Mouse (Mus musculus) forebrain, postnatal 0 days (tissue): ENCODE data around the gene Nfat5. TPM values are rescaled to one million over a fixed set of nuclear protein-coding genes. Genes with fewer than 3 reads are reported as not detected.

Source experiments
- ATAC-seq: fragments of 200-750 bp; cut with Nextera tagmentation; 2 replicates; pipeline ENCODE4 v1.8.0; 2017; ENCODE audit warnings: mild to moderate bottlenecking, moderate library complexity
- DNase-seq: peaks from one replicate; pipeline ENCODE4 v3.0.0-alpha.2; 2015
- H3K27ac ChIP-seq: fragments of 300-500 bp; sonication (generic); 2 replicates; pipeline ENCODE4 v1.5.1; 2014; ENCODE audit warnings: low read depth, mild to moderate bottlenecking, antibody characterized with exemption, low read length, moderate library complexity, mixed read lengths
- H3K27me3 ChIP-seq: fragments of 300-500 bp; sonication (generic); 2 replicates; pipeline ENCODE4 v1.6.1; 2014; ENCODE audit warnings: mild to moderate bottlenecking, low read length, mixed read lengths; ENCODE audit not compliant: insufficient read depth
- H3K36me3 ChIP-seq: fragments of 300-500 bp; sonication (generic); 2 replicates; pipeline ENCODE4 v1.6.1; 2014; ENCODE audit warnings: mild to moderate bottlenecking, moderate library complexity; ENCODE audit not compliant: insufficient read depth
- H3K4me1 ChIP-seq: fragments of 300-500 bp; sonication (generic); 2 replicates; pipeline ENCODE4 v1.6.1; 2014; ENCODE audit warnings: antibody characterized with exemption; ENCODE audit not compliant: insufficient read depth
- H3K4me2 ChIP-seq: fragments of 300-500 bp; sonication (generic); 2 replicates; pipeline ENCODE4 v1.6.1; 2014; ENCODE audit warnings: low read depth, mild to moderate bottlenecking, moderate library complexity
- H3K4me3 ChIP-seq: fragments of 300-500 bp; sonication (generic); 2 replicates; pipeline ENCODE4 v1.5.1; 2014; ENCODE audit warnings: low read depth, low read length, mixed read lengths
- H3K9ac ChIP-seq: fragments of 300-500 bp; sonication (generic); 2 replicates; pipeline ENCODE4 v1.6.1; 2014; ENCODE audit warnings: mild to moderate bottlenecking
- H3K9me3 ChIP-seq: fragments of 300-500 bp; sonication (generic); 2 replicates; pipeline ENCODE4 v1.6.1; 2016; ENCODE audit warnings: low read length
- CTCF ChIP-seq: sonication (generic); IDR thresholded peaks from 2 replicates; pipeline ENCODE4 v1.5.1; 2016; ENCODE audit warnings: antibody characterized with exemption, control low read depth, low read depth
- WGBS: fragments of 180-500 bp; shearing (Covaris S2); extraction: QIAGEN DNeasy Blood & Tissue Kit; methylation state at CpG from one replicate; pipeline ENCODE4 v1.1.7; 2014; 5-methylcytosine and 5-hydroxymethylcytosine counted together
- polyA plus RNA-seq: library from polyadenylated mRNA; unstranded; fragments of >200 nt; fragmentation: Nextera tagmentation; extraction: Ambion mirVana; gene quantifications from 2 replicates; pipeline ENCODE4 v1.2.1, GENCODE M21; 2015
- total RNA-seq: library from RNA; depleted of rRNA; stranded (reverse); fragments of >200 nt; gene quantifications from 2 replicates; pipeline ENCODE4 v1.2.3, GENCODE M21; 2014

Nfat5 gene
- total and polyA plus RNA-seq, 2 experiments from 2014 or later: 4.2 to 22.1 TPM

- no peak for ATAC-seq
- H3K4me1 ChIP-seq: peaks cover 11% of the 10 kb centered on the region; the same call in 1 of the 2 replicates
- H3K9me3 ChIP-seq: no peaks in the 10 kb centered on the region
- H3K9ac ChIP-seq: no peak overlapping the region
- H3K4me3 ChIP-seq: no peak overlapping the region
- no peak overlapping the region for H3K27ac ChIP-seq
- no peak for DNase-seq
- H3K36me3 ChIP-seq: peaks cover 27% of the 10 kb centered on the region
- H3K4me2 ChIP-seq: no peak overlapping the region
- no peak for TF ChIP-seq CTCF
- no peaks in the 10 kb centered on the region for H3K27me3 ChIP-seq
- 61% methylated on average over 3 of the region's 3 CpGs for WGBS
Measured at GRCm38 (mm10) chr8:107405935-107406334, 112.7 kb downstream of the Nfat5 start.

- Histone ChIP-seq H3K36me3 (peaks cover 79% of the 10 kb centered on the region), H3K27me3 (no peaks in the 10 kb centered on the region), H3K9me3 (no peaks in the 10 kb centered on the region), H3K27ac (no peak overlapping the region), H3K4me3 (no peak overlapping the region), H3K4me1 (no peaks in the 10 kb centered on the region), H3K9ac (no peak overlapping the region), H3K4me2 (no peak overlapping the region)
- DNase-seq (peak; percentile 44), ATAC-seq (no peak)
- peak; percentile 77 for TF ChIP-seq CTCF
- WGBS: 73% methylated on average over 4 of the region's 4 CpGs
Measured at GRCm38 (mm10) chr8:107411391-107411790, 118.1 kb downstream of the Nfat5 start.

GRCm38 (mm10) chr8:107412552-107412951 is 119.3 kb downstream of the Nfat5 start:
- no peak for TF ChIP-seq CTCF
- ATAC-seq (no peak), DNase-seq (no peak)
- Histone ChIP-seq H3K36me3 (peaks cover 89% of the 10 kb centered on the region), H3K4me3 (no peak overlapping the region), H3K9ac (no peak overlapping the region), H3K9me3 (no peaks in the 10 kb centered on the region), H3K27ac (no peak overlapping the region), H3K27me3 (no peaks in the 10 kb centered on the region), H3K4me1 (no peaks in the 10 kb centered on the region), H3K4me2 (no peak overlapping the region)
- 89% methylated on average over 8 of the region's 8 CpGs for WGBS

DNA sequence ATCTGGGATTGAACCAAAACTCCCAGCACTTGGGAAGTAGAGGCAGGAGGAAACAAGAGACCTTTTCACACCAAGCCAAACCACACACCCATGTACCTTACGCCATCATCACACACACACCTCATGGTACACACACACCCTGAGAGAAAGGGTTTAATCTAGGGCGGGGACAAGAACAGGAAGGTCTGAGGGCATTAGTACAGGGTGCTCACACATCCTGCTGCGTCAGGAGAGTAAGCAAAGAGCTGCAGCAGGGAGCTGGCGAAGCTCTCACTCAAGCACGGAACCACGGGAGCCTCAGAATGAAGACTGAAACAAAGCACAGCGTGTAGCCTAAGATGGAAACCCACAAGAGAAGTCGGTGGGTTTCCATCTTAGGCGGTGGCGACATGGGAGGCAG is 120.6 kb downstream of the Nfat5 start:
- peaks cover 93% of the 10 kb centered on the region for H3K36me3 ChIP-seq
- DNase-seq (no peak), ATAC-seq (no peak)
- H3K27ac ChIP-seq: no peak overlapping the region
- no peak for TF ChIP-seq CTCF
- no peaks in the 10 kb centered on the region for H3K9me3 ChIP-seq
- no peaks in the 10 kb centered on the region for H3K27me3 ChIP-seq
- no peak overlapping the region for H3K4me2 ChIP-seq
- H3K9ac ChIP-seq: no peak overlapping the region
- no peak overlapping the region for H3K4me3 ChIP-seq
- 91% methylated on average over 10 of the region's 10 CpGs for WGBS
- H3K4me1 ChIP-seq: no peaks in the 10 kb centered on the region

- no peak for ATAC-seq
- peaks cover 96% of the 10 kb centered on the region for H3K36me3 ChIP-seq
- no peak overlapping the region for H3K27ac ChIP-seq
- no peak overlapping the region for H3K4me2 ChIP-seq
- DNase-seq: no peak
- H3K27me3 ChIP-seq: no peaks in the 10 kb centered on the region
- no peaks in the 10 kb centered on the region for H3K4me1 ChIP-seq
- 86% methylated on average over 12 of the region's 12 CpGs for WGBS
- TF ChIP-seq CTCF: no peak
- H3K9me3 ChIP-seq: no peaks in the 10 kb centered on the region
- H3K9ac ChIP-seq: no peak overlapping the region
- H3K4me3 ChIP-seq: no peak overlapping the region
Measured at GRCm38 (mm10) chr8:107417001-107417400, 123.7 kb downstream of the Nfat5 start.

DNA sequence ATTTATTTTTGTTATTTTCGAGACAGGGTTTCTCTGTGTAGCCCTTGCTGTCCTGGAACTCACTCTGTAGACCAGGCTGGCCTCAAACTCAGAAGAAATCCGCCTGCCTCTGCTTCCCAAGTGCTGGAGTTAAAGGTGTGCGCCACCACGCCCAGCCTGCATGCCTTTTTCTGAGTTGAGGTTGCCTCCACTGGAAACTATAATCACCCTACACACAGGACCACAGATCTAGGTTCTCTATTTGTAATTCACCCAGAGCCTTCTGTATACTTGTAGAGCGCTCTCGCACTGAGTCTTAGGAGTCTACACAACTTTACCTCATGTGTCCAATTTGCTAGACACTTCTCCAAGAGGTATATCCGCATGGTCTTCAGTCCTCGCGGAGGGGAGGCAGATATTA is 130.9 kb downstream of the Nfat5 start:
- Histone ChIP-seq H3K36me3 (peaks cover 32% of the 10 kb centered on the region), H3K9ac (peak overlapping the region; percentile 72), H3K27me3 (no peaks in the 10 kb centered on the region), H3K4me1 (0 out of 2 replicates have a peak, but pooled peaks cover 4% of the 10 kb centered on the region), H3K27ac (peak overlapping the region; percentile 77; the same call in 1 of the 2 replicates), H3K4me3 (peak overlapping the region; percentile 69), H3K4me2 (peak overlapping the region; percentile 67), H3K9me3 (no peaks in the 10 kb centered on the region)
- ATAC-seq (peak; percentile 2; the same call in 1 of the 2 replicates), DNase-seq (no peak)
- TF ChIP-seq CTCF: no peak
- WGBS: 36% methylated on average over 9 of the region's 9 CpGs

- under 1% methylated on average over 50 of the region's 50 CpGs for WGBS
- Histone ChIP-seq H3K27ac (peak within 1 kb of the TSS; percentile 77), H3K27me3 (no peaks in the 10 kb centered on the region), H3K9me3 (no peaks in the 10 kb centered on the region), H3K4me3 (peak within 1 kb of the TSS; percentile 69), H3K9ac (peak within 1 kb of the TSS; percentile 72), H3K4me2 (peak within 1 kb of the TSS; percentile 67), H3K36me3 (peaks cover 27% of the 10 kb centered on the region), H3K4me1 (0 out of 2 replicates have a peak, but pooled peaks cover 4% of the 10 kb centered on the region)
- peak; percentile 98 for TF ChIP-seq CTCF
- peak; percentile 98 for DNase-seq
- peak; percentile 100 for ATAC-seq
Measured at GRCm38 (mm10) chr8:107424597-107425229, 131.4 kb downstream of the Nfat5 start, which contains the start of gene Nob1. Gene Nob1 (minus strand): TSS chr8:107425051.
